Mouse (Mus musculus): ENCODE data around the gene Otulin.

The Otulin gene

GRCm38 (mm10) chr15:27582428-27582827 is 48.1 kb downstream of the Otulin start:
- in situ Hi-C loops (cut with MseI, MboI), result loop anchor here in 1 of 2 experiments (10.0 kb wide), 1 partner anchor 258 kb away; no protein-coding TSS in a partner anchor

- in situ Hi-C loops (cut with MseI, MboI), result loop anchor here in 1 of 2 experiments (10.0 kb wide), 1 partner anchor 257 kb away; no protein-coding TSS in a partner anchor
These were observed 48.9 kb downstream of the Otulin start for GRCm38 (mm10) chr15:27581640-27582039.

- in situ Hi-C loops (cut with MseI, MboI), result loop anchor here in 1 of 2 experiments (10.0 kb wide), 1 partner anchor 256 kb away; no protein-coding TSS in a partner anchor
These were observed 49.7 kb downstream of the Otulin start for GRCm38 (mm10) chr15:27580771-27581170.

- in situ Hi-C loops (cut with MseI, MboI), result loop anchor here in 1 of 2 experiments (10.0 kb wide), 1 partner anchor 255 kb away; no protein-coding TSS in a partner anchor
These were observed 50.6 kb downstream of the Otulin start for GRCm38 (mm10) chr15:27579853-27580252.

GRCm38 (mm10) chr15:27578918-27579317 is 51.6 kb downstream of the Otulin start:
- in situ Hi-C loops (cut with MseI, MboI), result no loop called here

GRCm38 (mm10) chr15:27577915-27578780 is 52.3 kb downstream of the Otulin start:
- in situ Hi-C loops (cut with MseI, MboI), result no loop called here

GRCm38 (mm10) chr15:27576886-27577285 is 53.6 kb downstream of the Otulin start:
- in situ Hi-C loops (cut with MseI, MboI), result no loop called here

GRCm38 (mm10) chr15:27575932-27576331 is 54.6 kb downstream of the Otulin start:
- in situ Hi-C loops (cut with MseI, MboI), result no loop called here

- in situ Hi-C loops (cut with MseI, MboI), result no loop called here
These were observed 55.3 kb downstream of the Otulin start for GRCm38 (mm10) chr15:27574992-27575781.

- in situ Hi-C loops (cut with MseI, MboI), result no loop called here
These were observed 59.3 kb downstream of the Otulin start for GRCm38 (mm10) chr15:27571179-27571578.

- in situ Hi-C loops (cut with MseI, MboI), result no loop called here
These were observed 60.1 kb downstream of the Otulin start for GRCm38 (mm10) chr15:27570385-27570784.

- in situ Hi-C loops (cut with MseI, MboI), result no loop called here
These were observed 60.6 kb downstream of the Otulin start for GRCm38 (mm10) chr15:27569924-27570323.

GRCm38 (mm10) chr15:27568371-27568770 is 62.1 kb downstream of the Otulin start:
- in situ Hi-C loops (cut with MseI, MboI), result no loop called here

GRCm38 (mm10) chr15:27567356-27567755 is 63.1 kb downstream of the Otulin start:
- in situ Hi-C loops (cut with MseI, MboI), result no loop called here

- in situ Hi-C loops (cut with MseI, MboI), result no loop called here
These were observed 64.8 kb downstream of the Otulin start for GRCm38 (mm10) chr15:27565626-27566185.

GRCm38 (mm10) chr15:27564106-27565100 is 66.1 kb downstream of the Otulin start:
- in situ Hi-C loops (cut with MseI, MboI), result no loop called here

- in situ Hi-C loops (cut with MseI, MboI), result no loop called here
These were observed 70.2 kb downstream of the Otulin start for GRCm38 (mm10) chr15:27560315-27560714.

- in situ Hi-C loops (cut with MseI, MboI), result no loop called here
These were observed 71.9 kb downstream of the Otulin start for GRCm38 (mm10) chr15:27558456-27559147.

GRCm38 (mm10) chr15:27553554-27553953 is 76.9 kb downstream of the Otulin start:
- in situ Hi-C loops (cut with MseI, MboI), result no loop called here

- in situ Hi-C loops (cut with MseI, MboI), result no loop called here
These were observed 78.3 kb downstream of the Otulin start for GRCm38 (mm10) chr15:27552129-27552700.

Data from mouse trophoblast stem cell (cell line).